Mouse (Mus musculus) left cerebral cortex, postnatal 14 days (tissue): ENCODE results near the gene Eno2. TPM values are rescaled to one million over a fixed set of nuclear protein-coding genes. Genes with fewer than 3 reads are reported as not detected.
A peak's percentile ranks its signal among the peaks of the same experiment; 100 is the strongest.

ENCODE experiments used
- DNase-seq, 2 experiments: peaks; one replicate each; pipeline ENCODE4 v3.0.0; 2021 to 2022; ENCODE audit warnings: low spot score in 2 of 2, mixed read lengths in 1 of 2
- intact Hi-C: fragments of 180-260 bp; cut with DNase I; formaldehyde crosslinking; loops from one replicate; pipeline ENCODE4 v1.15.1; 2025
- total RNA-seq, 2 experiments: library from RNA; stranded (reverse); gene quantifications; 2 replicates each; pipeline ENCODE4 v1.2.3; 2021

Eno2 gene
- total RNA-seq, 2 experiments from 2014 or later, result 719 to 758 TPM

DNA sequence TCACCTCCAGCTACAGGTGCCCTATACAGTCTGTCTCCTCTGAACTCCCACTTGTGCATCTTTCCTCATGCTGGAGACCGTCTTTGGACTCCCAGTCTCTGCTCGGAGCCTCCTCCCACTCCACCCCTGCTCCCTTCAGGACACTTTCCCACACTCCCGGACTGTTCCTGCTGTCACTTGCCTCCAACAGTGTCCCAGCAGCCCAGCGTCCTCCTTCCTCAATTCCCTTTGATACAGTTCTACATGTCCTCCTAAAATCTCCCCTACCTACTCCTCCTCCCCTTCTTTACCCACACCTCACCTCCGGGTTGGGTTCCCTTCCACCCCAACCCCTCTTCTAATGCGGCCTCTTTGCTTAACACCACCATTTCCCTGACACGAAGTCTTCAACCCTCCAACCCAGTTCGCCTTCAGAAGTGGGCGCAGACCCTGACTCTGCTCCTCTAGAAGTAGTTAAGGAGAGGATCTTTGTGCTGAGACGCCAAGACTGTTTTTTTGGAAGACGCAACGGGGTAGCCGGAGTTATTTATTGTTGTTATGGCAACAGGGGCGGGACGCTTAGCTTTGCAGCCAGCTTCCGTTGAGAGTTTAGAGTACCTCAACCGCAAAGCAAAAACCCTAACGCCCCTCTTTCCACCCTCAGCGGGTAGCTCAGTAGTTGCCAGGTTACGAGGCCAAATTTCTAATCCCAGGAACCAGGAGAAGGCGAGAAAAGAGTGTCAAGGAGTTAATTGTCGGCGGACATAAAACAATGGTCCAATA is 9.9 kb upstream of the Eno2 start, which contains the start of gene Lrrc23:
Gene Lrrc23, minus strand, starts transcription at position 506 of the 762 bp plus-strand sequence.
- intact Hi-C loops, result no loop called here
- DNase-seq, result peak in 1 of 2 experiments; percentile 63

DNA sequence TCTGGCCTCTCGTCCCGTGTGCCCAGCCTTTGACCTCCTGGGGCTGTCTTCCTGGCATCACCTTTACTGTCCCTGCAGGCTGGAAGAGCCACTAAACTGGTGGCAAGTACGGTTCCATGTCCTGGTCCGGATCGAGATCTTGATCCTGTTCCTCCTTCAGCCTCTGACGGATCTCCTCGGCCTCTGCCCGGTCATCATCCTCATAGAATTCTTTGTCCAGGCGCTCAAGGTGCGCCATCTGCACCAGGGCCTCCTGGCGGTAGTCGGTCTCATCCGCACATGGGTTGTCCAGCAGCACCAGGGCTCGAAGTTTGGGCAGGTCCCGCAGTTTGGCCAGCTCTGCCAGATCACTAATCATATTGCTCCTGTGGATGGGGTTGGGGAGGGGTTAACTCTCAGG is 1.0 kb upstream of the Eno2 start:
- DNase-seq, result no peak
- intact Hi-C loops, result no loop called here

DNA sequence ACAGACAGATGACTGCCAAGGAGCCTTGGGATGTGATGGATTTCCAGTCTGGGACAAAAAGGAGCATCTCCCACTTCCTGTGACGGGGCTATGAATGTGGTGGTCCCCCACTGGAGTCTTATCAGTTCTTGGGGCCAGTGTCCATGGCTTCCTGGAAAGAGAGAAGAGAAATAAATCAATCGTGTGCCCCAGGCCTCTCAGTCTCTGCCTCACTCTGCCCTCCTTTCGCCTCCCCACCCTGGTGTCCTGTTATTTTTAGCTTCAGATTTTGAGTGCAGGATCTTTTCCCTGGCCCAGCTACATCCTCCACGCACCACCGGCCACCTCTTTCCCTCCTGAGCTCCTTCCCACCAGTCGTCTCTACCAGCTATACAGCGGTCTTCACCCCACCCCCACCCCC is 540 bp upstream of the Eno2 start:
- intact Hi-C loops, result no loop called here
- no peak for DNase-seq

- no peak for DNase-seq
- intact Hi-C loops, result loop anchor here (2.0 kb wide), 2 partner anchors 36 to 44 kb away; no protein-coding TSS in a partner anchor
Measured at GRCm38 (mm10) chr6:124768704-124769044, 799 bp downstream of the Eno2 start.

DNA sequence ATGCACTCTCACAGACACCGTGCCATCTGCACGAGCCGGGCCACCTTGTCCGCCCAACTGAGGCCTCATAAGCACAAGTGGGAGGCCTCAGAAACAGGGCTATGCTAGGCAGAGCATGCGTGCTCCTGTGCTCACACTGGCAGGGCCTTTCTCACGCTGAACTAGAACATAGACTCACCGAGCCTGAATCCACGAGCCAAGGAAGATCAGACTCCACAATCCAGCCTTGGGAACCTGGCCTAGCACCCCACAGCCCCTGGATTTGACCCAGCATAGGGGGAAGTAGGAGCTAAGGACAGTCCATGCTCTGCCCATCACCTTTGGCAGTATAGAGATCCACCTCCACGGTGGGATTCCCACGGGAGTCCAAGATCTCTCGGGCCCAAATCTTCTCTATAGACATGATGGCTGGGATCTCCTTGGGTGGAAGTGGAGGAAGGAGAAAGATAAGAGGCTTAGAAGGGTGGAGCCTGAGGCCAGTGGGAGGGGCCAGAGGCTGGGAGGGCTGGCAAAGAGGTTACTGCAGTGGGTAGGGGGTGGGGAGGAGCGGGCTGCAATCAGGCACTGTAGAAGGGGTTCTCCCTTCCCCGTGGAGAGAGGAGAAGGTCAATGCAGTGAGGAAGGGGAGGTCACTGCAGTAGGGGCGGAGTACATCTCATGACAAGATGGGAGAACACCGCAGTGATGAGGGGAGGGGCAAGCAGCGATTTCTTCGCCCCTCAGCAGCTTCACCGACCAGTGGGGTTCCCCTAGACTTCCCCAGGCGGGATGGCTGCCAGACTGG is 1.4 kb downstream of the Eno2 start:
- DNase-seq, result peak in 1 of 2 experiments; percentile 62
- intact Hi-C loops, result loop anchor here (2.0 kb wide), 2 partner anchors 37 to 45 kb away; no protein-coding TSS in a partner anchor

DNA sequence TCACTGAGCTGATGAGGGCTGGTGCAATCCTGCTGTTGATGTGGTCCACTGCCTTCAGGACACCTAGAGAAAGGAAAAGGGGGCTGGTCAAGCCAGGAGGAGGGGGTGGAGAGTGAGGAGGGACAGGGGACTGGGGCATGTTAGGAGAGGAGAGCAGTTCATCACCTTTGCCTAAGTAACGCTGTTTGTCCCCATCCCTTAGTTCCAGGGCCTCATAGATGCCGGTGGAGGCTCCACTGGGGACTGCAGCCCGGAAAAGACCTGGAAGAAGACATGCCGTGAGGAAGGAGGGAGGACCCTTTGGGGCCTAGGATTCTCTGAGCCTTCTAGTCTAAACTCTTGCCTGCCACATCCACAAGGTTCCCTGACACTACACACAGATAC is 1.9 kb downstream of the Eno2 start:
- DNase-seq, result no peak
- intact Hi-C loops, result no loop called here

- intact Hi-C loops, result no loop called here
- DNase-seq, result no peak
Measured at GRCm38 (mm10) chr6:124765951-124766350, 3.5 kb downstream of the Eno2 start.

DNA sequence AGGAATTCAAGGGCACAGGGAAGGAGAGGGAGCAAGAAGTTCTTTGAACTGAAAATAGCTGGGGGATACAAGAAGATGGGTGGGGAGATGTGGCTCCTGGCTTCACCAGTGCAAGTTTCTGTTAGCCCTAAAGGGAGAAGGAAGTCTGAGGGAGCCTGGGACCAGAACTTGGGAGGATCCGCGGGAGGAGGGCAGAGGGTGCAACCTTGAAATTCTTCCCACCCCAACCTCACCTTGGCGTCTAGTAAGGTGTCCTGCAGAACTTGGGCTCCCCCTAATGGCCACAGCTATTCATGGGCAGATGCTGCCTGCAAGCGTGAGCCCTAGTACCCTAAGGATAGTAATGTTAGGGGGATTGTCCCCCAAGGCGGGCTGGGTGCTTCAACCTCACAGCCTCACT is 10.2 kb downstream of the Eno2 start:
- intact Hi-C loops, result no loop called here
- DNase-seq, result peak; percentile 83 to 85

DNA sequence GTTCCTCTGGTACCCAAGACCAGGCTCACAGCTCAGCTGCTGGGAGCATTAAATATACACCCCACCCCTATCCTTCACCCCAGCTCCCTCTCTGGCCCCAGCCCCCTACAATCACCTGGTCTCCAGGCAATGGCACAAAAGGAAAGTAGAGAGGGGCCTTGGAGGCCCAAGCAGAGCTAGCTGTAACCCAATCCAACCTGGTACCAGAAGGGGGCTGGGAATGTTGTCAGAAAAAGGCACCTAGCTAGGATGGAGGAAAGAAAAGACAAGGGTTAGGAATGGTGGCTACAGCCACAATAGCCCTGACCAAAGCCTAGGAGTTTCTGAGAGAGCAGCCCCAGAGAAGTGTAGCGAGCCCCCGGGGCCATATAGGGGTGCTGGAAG is 10.6 kb downstream of the Eno2 start:
- DNase-seq, result no peak
- intact Hi-C loops, result no loop called here

- intact Hi-C loops, result no loop called here
- DNase-seq, result peak; percentile 61 to 68
Measured at GRCm38 (mm10) chr6:124757909-124758848, 11.3 kb downstream of the Eno2 start.

DNA sequence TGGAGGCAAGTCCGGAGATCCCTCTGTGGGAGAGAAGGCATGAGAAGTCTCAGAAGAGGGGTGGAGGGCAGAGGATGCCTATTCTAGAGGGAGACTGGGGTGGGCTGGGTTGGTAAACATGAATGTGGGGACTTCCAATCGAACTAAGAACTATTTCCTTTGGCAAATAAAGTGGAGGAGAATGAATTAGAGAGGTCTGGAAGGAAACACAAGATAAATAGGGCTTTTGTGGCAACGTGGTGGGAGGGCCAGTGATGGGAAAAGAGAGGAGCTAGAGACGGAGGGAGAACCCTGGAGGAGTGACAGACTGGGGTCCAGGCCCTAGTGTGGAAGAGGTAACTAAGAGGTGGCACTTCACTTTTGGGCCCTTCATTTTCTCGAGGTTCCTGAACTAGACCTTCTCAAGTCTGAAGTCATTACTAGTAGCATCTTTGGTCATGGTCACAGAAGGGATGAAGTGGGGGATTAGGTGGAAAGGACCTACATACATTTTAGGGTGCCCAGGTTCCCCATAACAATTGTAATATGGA is 12.1 kb downstream of the Eno2 start:
- no peak for DNase-seq
- intact Hi-C loops, result no loop called here

DNA sequence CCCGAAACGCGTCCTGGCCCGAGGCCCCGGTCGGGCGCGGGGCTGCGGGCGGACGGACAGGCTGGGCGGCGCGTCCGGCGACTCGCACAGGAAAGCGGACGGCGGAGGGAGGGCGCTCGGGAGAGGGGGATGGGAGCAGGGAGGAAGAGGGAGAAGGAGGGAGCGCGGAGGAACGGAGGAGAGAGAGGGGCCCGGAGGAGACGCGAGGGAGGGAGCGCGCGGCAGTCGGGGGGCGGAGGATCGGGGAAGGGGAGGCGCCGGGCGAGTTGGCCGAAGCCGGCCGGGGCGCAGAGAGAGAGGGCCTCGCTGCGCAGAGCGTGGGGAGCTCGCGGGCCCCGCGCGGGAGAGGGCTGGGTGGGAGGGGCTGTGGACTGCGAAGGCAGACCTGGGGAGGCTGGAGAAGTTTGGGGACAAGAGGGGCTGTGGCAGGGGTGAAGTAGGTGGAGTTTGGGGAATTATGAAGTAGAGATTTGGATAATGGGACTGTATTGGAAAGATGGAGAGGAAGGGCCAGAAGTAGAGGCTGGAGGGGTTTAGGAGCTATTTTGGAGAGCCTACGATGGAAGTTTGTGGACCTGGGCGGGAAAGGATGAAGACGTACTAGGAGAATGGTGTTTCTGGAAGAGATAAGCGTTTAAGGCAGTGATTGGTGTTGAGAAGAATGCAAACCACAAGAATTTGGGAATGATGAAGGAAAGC is 12.7 kb downstream of the Eno2 start:
- peak; percentile 72 to 82 for DNase-seq
- intact Hi-C loops, result no loop called here

GRCm38 (mm10) chr6:124755831-124756595 is 13.5 kb downstream of the Eno2 start, which contains the start of the genes Gm45234 and Atn1:
Gene Gm45234 (minus strand): TSS chr6:124756021.
Gene Atn1 (minus strand): TSS chr6:124756524.
- intact Hi-C loops, result no loop called here
- peak in 1 of 2 experiments; percentile 52 for DNase-seq

GRCm38 (mm10) chr6:124755306-124755705 is 14.2 kb downstream of the Eno2 start:
- no peak for DNase-seq
- intact Hi-C loops, result no loop called here

- intact Hi-C loops, result no loop called here
- DNase-seq, result no peak
Measured at GRCm38 (mm10) chr6:124753861-124754260, 15.6 kb downstream of the Eno2 start.

- intact Hi-C loops, result no loop called here
Measured at GRCm38 (mm10) chr6:124750405-124750804, 19.1 kb downstream of the Eno2 start.

DNA sequence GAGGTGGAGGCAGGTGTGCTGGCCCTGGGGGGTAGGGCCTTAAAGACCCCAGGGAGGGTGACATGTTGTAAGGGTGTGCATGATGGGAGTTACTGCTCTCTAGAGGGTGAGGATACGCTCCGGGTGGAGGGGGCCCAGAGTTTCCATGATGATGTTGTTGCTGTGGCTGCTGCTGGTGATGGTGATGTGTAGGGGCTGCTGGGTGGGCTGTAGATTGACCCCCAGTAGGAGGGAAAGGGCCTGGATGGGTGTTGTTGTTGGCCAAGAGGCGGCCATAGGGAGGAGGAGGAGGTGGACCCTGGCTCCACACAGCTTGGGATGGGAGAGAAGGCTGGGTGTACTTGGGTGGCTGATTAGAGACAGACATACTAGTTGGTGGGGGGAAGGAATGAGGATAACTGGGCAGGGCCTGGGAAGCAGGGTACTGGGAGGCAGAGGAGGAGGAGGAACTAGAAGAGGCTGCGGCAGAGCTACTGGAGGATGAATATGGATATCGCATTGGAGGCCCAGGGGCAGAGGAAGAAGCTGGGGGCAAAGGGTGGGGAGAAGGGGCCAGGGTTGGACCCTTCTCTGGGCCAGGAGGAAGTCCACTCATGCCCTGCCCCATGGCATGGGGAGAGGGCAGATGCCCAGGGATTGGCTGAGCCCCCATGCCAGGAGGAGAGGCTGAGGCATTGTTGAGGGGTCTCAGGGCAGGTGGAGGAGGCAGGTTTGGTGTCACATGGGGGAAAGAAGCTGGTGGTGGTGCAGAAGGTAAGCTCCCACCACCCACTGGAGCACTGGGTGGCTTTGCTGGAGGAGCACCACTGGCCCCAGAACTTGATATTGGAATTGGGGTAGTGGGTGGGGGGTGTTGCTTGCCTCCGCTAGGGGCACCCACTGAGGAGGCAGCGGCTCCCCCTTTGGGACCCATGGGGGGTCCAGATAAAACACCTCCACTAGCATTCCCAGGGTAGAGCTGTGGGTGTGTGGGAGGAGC is 22.5 kb downstream of the Eno2 start:
- no peak for DNase-seq
- intact Hi-C loops, result no loop called here

More at GRCm38 (mm10) chr6:124750405-124750804, 19.1 kb downstream of the Eno2 start:
- DNase-seq, result no peak
